Mouse (Mus musculus) MEL (cell line): ENCODE data around the gene Arcn1. TPM values are rescaled to one million over a fixed set of nuclear protein-coding genes. Genes with fewer than 3 reads are reported as not detected.

Source experiments
- DNase-seq: peaks from one replicate; pipeline ENCODE4 v3.0.0; 2011; ENCODE audit warnings: low read depth, low spot score
- H3K27ac ChIP-seq: 2 replicates; pipeline ENCODE4 v1.5.1; 2012; ENCODE audit warnings: low read depth, mild to moderate bottlenecking, control low read depth, low read length, moderate library complexity; ENCODE audit not compliant: control insufficient read depth
- H3K27me3 ChIP-seq, 2 experiments: fragments of 150-350 bp in 1 of 2; sonication (generic) in 1 of 2; 2 replicates each; pipeline ENCODE4 v1.6.1; 2012; ENCODE audit warnings: low read length in 2 of 2, mild to moderate bottlenecking in 2 of 2, improper control_type of control experiment in 1 of 2, moderate library complexity in 1 of 2; ENCODE audit not compliant: insufficient read depth in 2 of 2, control insufficient read depth in 1 of 2
- H3K36me3 ChIP-seq, 2 experiments: 2 replicates each; pipeline ENCODE4 v1.6.1; 2012 to 2014; ENCODE audit warnings: low read length in 2 of 2, improper control_type of control experiment in 1 of 2, inconsistent platforms in 1 of 2, mild to moderate bottlenecking in 1 of 2; ENCODE audit not compliant: insufficient read depth in 2 of 2, control insufficient read depth in 1 of 2
- H3K4me1 ChIP-seq, 2 experiments: fragments of 150-350 bp in 1 of 2; sonication (generic) in 1 of 2; 2 replicates each; pipeline ENCODE4 v1.6.1; 2012; ENCODE audit warnings: low read length in 2 of 2, improper control_type of control experiment in 1 of 2, mild to moderate bottlenecking in 1 of 2; ENCODE audit not compliant: insufficient read depth in 2 of 2, control insufficient read depth in 1 of 2
- H3K4me3 ChIP-seq, 2 experiments: fragments of 150-350 bp in 1 of 2; sonication (generic) in 1 of 2; 2 replicates each; pipeline ENCODE4 v1.5.1; 2012; ENCODE audit warnings: low read depth in 2 of 2, low read length in 2 of 2, mild to moderate bottlenecking in 2 of 2, moderate library complexity in 2 of 2, control low read depth in 1 of 2, improper control_type of control experiment in 1 of 2; ENCODE audit not compliant: control insufficient read depth in 1 of 2, insufficient read depth in 1 of 2
- H3K79me2 ChIP-seq: 2 replicates; pipeline ENCODE4 v1.6.1; 2012; ENCODE audit warnings: mild to moderate bottlenecking, low read length, moderate library complexity; ENCODE audit not compliant: control insufficient read depth, poor library complexity, insufficient read depth
- H3K9ac ChIP-seq: 2 replicates; pipeline ENCODE4 v1.6.1; 2012; ENCODE audit warnings: low read depth, mild to moderate bottlenecking, control low read depth, low read length, moderate library complexity; ENCODE audit not compliant: control insufficient read depth, poor library complexity, severe bottlenecking
- H3K9me3 ChIP-seq: fragments of 150-350 bp; sonication (generic); replicated peaks from 2 replicates; pipeline ENCODE4 v1.6.1; 2012; ENCODE audit warnings: mild to moderate bottlenecking, low read length, improper control_type of control experiment, moderate library complexity; ENCODE audit not compliant: insufficient read depth
- CHD1 ChIP-seq: IDR thresholded peaks from 2 replicates; pipeline ENCODE4 v1.6.1; 2012; ENCODE audit warnings: low read depth, mild to moderate bottlenecking, inconsistent platforms, low read length, improper control_type of control experiment
- ETS1 ChIP-seq: IDR thresholded peaks from 2 replicates; pipeline ENCODE4 v1.6.1; 2012; ENCODE audit warnings: low read depth, mild to moderate bottlenecking, inconsistent platforms, low read length, improper control_type of control experiment, moderate library complexity
- GABPA ChIP-seq: IDR thresholded peaks from 2 replicates; pipeline ENCODE4 v1.6.1; 2012; ENCODE audit warnings: low read depth, mild to moderate bottlenecking, inconsistent platforms, low read length, improper control_type of control experiment, moderate library complexity
- GATA1 ChIP-seq: IDR thresholded peaks from 2 replicates; pipeline ENCODE4 v1.6.1; 2011; ENCODE audit warnings: low read depth, low read length, improper control_type of control experiment
- JUND ChIP-seq: IDR thresholded peaks from 2 replicates; pipeline ENCODE4 v1.6.1; 2011; ENCODE audit warnings: low read depth, mild to moderate bottlenecking, improper control_type of control experiment, low read length
- MAFK ChIP-seq: IDR thresholded peaks from 2 replicates; pipeline ENCODE4 v1.6.1; 2011; ENCODE audit warnings: low read depth, mild to moderate bottlenecking, low read length, improper control_type of control experiment, borderline replicate concordance
- MAZ ChIP-seq: IDR thresholded peaks from 2 replicates; pipeline ENCODE4 v1.6.1; 2012; ENCODE audit warnings: low read depth, mild to moderate bottlenecking, inconsistent platforms, low read length, improper control_type of control experiment
- MEF2A ChIP-seq: IDR thresholded peaks from 2 replicates; pipeline ENCODE4 v1.6.1; 2014; ENCODE audit warnings: low read depth, mild to moderate bottlenecking, inconsistent platforms, low read length, improper control_type of control experiment; ENCODE audit not compliant: poor library complexity, insufficient replicate concordance, severe bottlenecking; ENCODE audit errors: extremely low read depth
- MXI1 ChIP-seq: IDR thresholded peaks from 2 replicates; pipeline ENCODE4 v1.6.1; 2011; ENCODE audit warnings: mild to moderate bottlenecking, low read depth, low read length, improper control_type of control experiment
- MYC ChIP-seq: IDR thresholded peaks from 2 replicates; pipeline ENCODE4 v1.6.1; 2011; ENCODE audit warnings: low read depth, mild to moderate bottlenecking, low read length, improper control_type of control experiment, moderate library complexity
- NELFE ChIP-seq: IDR thresholded peaks from 2 replicates; pipeline ENCODE4 v1.6.1; 2011; ENCODE audit warnings: low read depth, low read length, improper control_type of control experiment
- NRF1 ChIP-seq: IDR thresholded peaks from 2 replicates; pipeline ENCODE4 v1.6.1; 2014; ENCODE audit warnings: low read depth, mild to moderate bottlenecking, inconsistent platforms, low read length, improper control_type of control experiment, moderate library complexity; ENCODE audit not compliant: poor library complexity, insufficient read depth, severe bottlenecking
- POLR2AphosphoS2 ChIP-seq: IDR thresholded peaks from 2 replicates; pipeline ENCODE4 v1.6.1; 2011; ENCODE audit warnings: low read length, improper control_type of control experiment
- POLR2AphosphoS5 ChIP-seq: IDR thresholded peaks from 2 replicates; pipeline ENCODE4 v1.6.1; 2012; ENCODE audit warnings: low read depth, borderline replicate concordance, mild to moderate bottlenecking, inconsistent platforms, low read length, moderate library complexity, mixed read lengths
- RAD21 ChIP-seq: IDR thresholded peaks from 2 replicates; pipeline ENCODE4 v1.6.1; 2011; ENCODE audit warnings: mild to moderate bottlenecking, low read depth, low read length, improper control_type of control experiment
- RCOR1 ChIP-seq: IDR thresholded peaks from 2 replicates; pipeline ENCODE4 v1.6.1; 2012; ENCODE audit warnings: low read depth, mild to moderate bottlenecking, inconsistent platforms, low read length, improper control_type of control experiment
- SIN3A ChIP-seq: IDR thresholded peaks from 2 replicates; pipeline ENCODE4 v1.6.1; 2012; ENCODE audit warnings: low read length, improper control_type of control experiment, inconsistent platforms
- SMC3 ChIP-seq: IDR thresholded peaks from 2 replicates; pipeline ENCODE4 v1.6.1; 2011; ENCODE audit warnings: low read depth, low read length, improper control_type of control experiment
- TBP ChIP-seq: IDR thresholded peaks from 2 replicates; pipeline ENCODE4 v1.8.0; 2011; ENCODE audit warnings: low read depth, low read length, improper control_type of control experiment
- TCF12 ChIP-seq: IDR thresholded peaks from 2 replicates; pipeline ENCODE4 v1.6.1; 2014; ENCODE audit warnings: low read depth, mild to moderate bottlenecking, inconsistent platforms, low read length, improper control_type of control experiment, moderate library complexity
- UBTF ChIP-seq: IDR thresholded peaks from 2 replicates; pipeline ENCODE4 v1.6.1; 2012; ENCODE audit warnings: low read depth, mild to moderate bottlenecking, inconsistent platforms, low read length, improper control_type of control experiment, moderate library complexity, borderline replicate concordance; ENCODE audit not compliant: insufficient read depth
- USF1 ChIP-seq: IDR thresholded peaks from 2 replicates; pipeline ENCODE4 v1.6.1; 2014; ENCODE audit warnings: low read depth, mild to moderate bottlenecking, inconsistent platforms, low read length, improper control_type of control experiment, moderate library complexity
- USF2 ChIP-seq, 2 experiments: IDR thresholded peaks; 2 replicates each; pipeline ENCODE4 v1.6.1; 2011 to 2012; ENCODE audit warnings: improper control_type of control experiment in 2 of 2, low read length in 2 of 2, borderline replicate concordance in 1 of 2, inconsistent platforms in 1 of 2, low read depth in 1 of 2, mild to moderate bottlenecking in 1 of 2; ENCODE audit not compliant: insufficient read depth in 1 of 2
- ZC3H11A ChIP-seq: IDR thresholded peaks from 2 replicates; pipeline ENCODE4 v1.6.1; 2012; ENCODE audit warnings: low read depth, mild to moderate bottlenecking, inconsistent platforms, low read length, improper control_type of control experiment
- ZKSCAN1 ChIP-seq: IDR thresholded peaks from 2 replicates; pipeline ENCODE4 v1.6.1; 2012; ENCODE audit warnings: low read depth, mild to moderate bottlenecking, inconsistent platforms, low read length, improper control_type of control experiment, moderate library complexity
- ZMIZ1 ChIP-seq: IDR thresholded peaks from 2 replicates; pipeline ENCODE4 v1.6.1; 2012; ENCODE audit warnings: low read depth, mild to moderate bottlenecking, inconsistent platforms, low read length, improper control_type of control experiment, moderate library complexity
- ZNF384 ChIP-seq: IDR thresholded peaks from 2 replicates; pipeline ENCODE4 v1.6.1; 2012; ENCODE audit warnings: low read depth, mild to moderate bottlenecking, inconsistent platforms, low read length, improper control_type of control experiment
- polyA plus RNA-seq, 2 experiments: library from polyadenylated mRNA; stranded (reverse) in 1 of 2; unstranded in 1 of 2; fragments of >175 nt in 1 of 2; fragments of >200 nt in 1 of 2; gene quantifications; 2 replicates each; pipeline versions ENCODE4 v1.2.1 to v1.2.4; 2012; ENCODE audit warnings: low replicate concordance in 2 of 2, low read depth in 1 of 2; ENCODE audit not compliant: insufficient read length in 2 of 2, insufficient read depth in 1 of 2, missing spikeins in 1 of 2
- total RNA-seq: library from RNA; depleted of rRNA; stranded (reverse); fragments of 300-350 nt; gene quantifications from 2 replicates; pipeline ENCODE4 v1.2.3, GENCODE M21; 2012

Gene Arcn1
- total and polyA plus RNA-seq, 3 experiments = 118 to 273 (median 145) TPM

- no peak for TF ChIP-seq MXI1
- no peak for TF ChIP-seq POLR2AphosphoS2
- no peak for TF ChIP-seq ZC3H11A
- TF ChIP-seq USF1 = no peak
- H3K4me1 ChIP-seq = no peaks in the 10 kb centered on the region
- no peak for DNase-seq
Measured at GRCm38 (mm10) chr9:44792842-44793241, 25.2 kb upstream of the Arcn1 start.

GRCm38 (mm10) chr9:44772750-44773651, 5.4 kb upstream of the Arcn1 start:
- Histone ChIP-seq H3K4me1 (peaks cover 0 to 8% of the 10 kb centered on the region in 2 experiments; a peak in 1 of 4 replicates), H3K4me3 (peak overlapping the region; percentile 56 to 92), H3K79me2 (peaks cover 2% of the 10 kb centered on the region; the same call in 1 of the 2 replicates), H3K9ac (peak overlapping the region; percentile 68), H3K27me3 (no peaks in the 10 kb centered on the region), H3K9me3 (no peaks in the 10 kb centered on the region), H3K36me3 (peaks cover 0 to 9% of the 10 kb centered on the region in 2 experiments; a peak in 2 of 4 replicates), H3K27ac (peak overlapping the region; percentile 98)
- peak; percentile 98 for DNase-seq
- TF ChIP-seq MXI1 (peak; percentile 84), SIN3A (peak; percentile 94), ZC3H11A (no peak), RAD21 (peak; percentile 25), ZKSCAN1 (no peak), MYC (peak; percentile 77), JUND (no peak; the same call in 1 of the 2 replicates), NELFE (peak; percentile 64), TBP (peak; percentile 90), USF2 (IDR thresholded peaks at IDR 0.05; ENCODE audit: borderline replicate concordance in 1 of 2, insufficient read depth in 1 of 2, low read depth in 1 of 2, low read length in 2 of 2) (no peak), GABPA (peak; percentile 87; the same call in 1 of the 2 replicates), MEF2A (0 out of 2 replicates have a peak, but pooled peaks have one; percentile 60), MAZ (peak; percentile 98), CHD1 (0 out of 2 replicates have a peak, but pooled peaks have one; percentile 40), POLR2AphosphoS5 (no peak), NRF1 (peak; percentile 52; the same call in 1 of the 2 replicates), UBTF (no peak), MAFK (no peak; the same call in 1 of the 2 replicates), ETS1 (peak; percentile 79), ZMIZ1 (no peak), RCOR1 (peak; percentile 67), TCF12 (peak; percentile 75), POLR2AphosphoS2 (no peak), GATA1 (peak; percentile 0; the same call in 1 of the 2 replicates), USF1 (0 out of 2 replicates have a peak, but pooled peaks have one; percentile 26), ZNF384 (no peak), SMC3 (peak; percentile 38)

More at GRCm38 (mm10) chr9:44792842-44793241, 25.2 kb upstream of the Arcn1 start:
- H3K27me3 ChIP-seq = no peaks in the 10 kb centered on the region
- H3K9me3 ChIP-seq = no peaks in the 10 kb centered on the region
- H3K36me3 ChIP-seq = no peaks in the 10 kb centered on the region
- H3K79me2 ChIP-seq = no peaks in the 10 kb centered on the region
- H3K27ac ChIP-seq = no peak overlapping the region
- H3K9ac ChIP-seq = no peak overlapping the region
- no peak overlapping the region for H3K4me3 ChIP-seq
